In genomic region chr4:12671399-12671798, GRCm38 (mm10) we compare ENCODE assay signal across 17 mouse cellular contexts.
"Had no signal": no experiment of that assay in that cellular context is flagged by ENCODE, and none has a peak within 500 bp of the region (broad histone marks: within the 10 kb centered on the region; RNA-seq: fewer than 3 reads in every experiment).

No protein-coding gene starts in this region.

- H3K4me2 ChIP-seq: lung, embryonic 14.5 days; midbrain, embryonic 11.5 days; neural tube, embryonic 13.5 days; neural tube, embryonic 15.5 days had no signal

- DNase-seq: lung, adult 18-20 months; lung, embryonic 14.5 days; lung, postnatal 10 days; lung, postnatal 4 days; retina, postnatal 1 day; right cerebral cortex, adult 18-20 months; right cerebral cortex, postnatal 25 days; right cerebral cortex, postnatal 4 days; spleen, adult 18-20 months; thymus, adult 18-20 months; thymus, postnatal 14 days; thymus, postnatal 36 days had no signal

- ATAC-seq: midbrain, embryonic 16.5 days had no signal

- H3K9me3 ChIP-seq: neural tube, embryonic 13.5 days; neural tube, embryonic 15.5 days had no signal

- H3K9ac ChIP-seq: lung, embryonic 14.5 days; neural tube, embryonic 13.5 days; neural tube, embryonic 15.5 days had no signal

- H3K4me3 ChIP-seq: myocyte; neural tube, embryonic 13.5 days; neural tube, embryonic 15.5 days had no signal

- H3K4me1 ChIP-seq: neural tube, embryonic 13.5 days; neural tube, embryonic 15.5 days had no signal

- H3K27me3 ChIP-seq: neural tube, embryonic 13.5 days; neural tube, embryonic 15.5 days had no signal

- H3K36me3 ChIP-seq: neural tube, embryonic 13.5 days; neural tube, embryonic 15.5 days had no signal

- H3K27ac ChIP-seq: neural tube, embryonic 13.5 days; neural tube, embryonic 15.5 days had no signal
